Mouse (Mus musculus): ENCODE data around the gene Ppp3ca.

DNA sequence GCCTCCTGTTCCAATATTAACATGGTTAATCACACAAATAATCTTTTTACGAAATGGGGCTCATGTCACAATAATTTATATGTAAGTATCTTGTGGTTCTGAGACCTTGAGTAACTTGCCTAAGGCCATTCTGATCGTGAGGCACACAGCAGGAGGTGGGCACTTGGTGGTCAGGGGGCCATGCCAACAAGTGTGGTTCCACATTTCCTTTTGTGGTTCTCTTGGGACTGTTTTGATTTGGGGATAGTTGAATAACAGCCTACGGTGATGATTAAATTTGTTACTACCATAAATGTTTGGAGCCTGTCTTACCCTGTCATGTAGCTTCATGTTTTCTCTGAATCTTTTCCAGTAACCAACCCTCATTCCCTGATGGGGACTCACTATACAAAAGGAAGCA is 196.6 kb downstream of the Ppp3ca start:
- TF ChIP-seq CTCF (IDR thresholded peaks at IDR 0.05; ENCODE audit: low read depth, low read length): no peak
- TF ChIP-seq POLR2A (IDR thresholded peaks at IDR 0.05; ENCODE audit: borderline replicate concordance, low read depth, low read length): no peak

All from bone marrow macrophage, adult 2 months (primary cell).